Comparison of ENCODE assay signal across 14 mouse cellular contexts in the genomic region with DNA sequence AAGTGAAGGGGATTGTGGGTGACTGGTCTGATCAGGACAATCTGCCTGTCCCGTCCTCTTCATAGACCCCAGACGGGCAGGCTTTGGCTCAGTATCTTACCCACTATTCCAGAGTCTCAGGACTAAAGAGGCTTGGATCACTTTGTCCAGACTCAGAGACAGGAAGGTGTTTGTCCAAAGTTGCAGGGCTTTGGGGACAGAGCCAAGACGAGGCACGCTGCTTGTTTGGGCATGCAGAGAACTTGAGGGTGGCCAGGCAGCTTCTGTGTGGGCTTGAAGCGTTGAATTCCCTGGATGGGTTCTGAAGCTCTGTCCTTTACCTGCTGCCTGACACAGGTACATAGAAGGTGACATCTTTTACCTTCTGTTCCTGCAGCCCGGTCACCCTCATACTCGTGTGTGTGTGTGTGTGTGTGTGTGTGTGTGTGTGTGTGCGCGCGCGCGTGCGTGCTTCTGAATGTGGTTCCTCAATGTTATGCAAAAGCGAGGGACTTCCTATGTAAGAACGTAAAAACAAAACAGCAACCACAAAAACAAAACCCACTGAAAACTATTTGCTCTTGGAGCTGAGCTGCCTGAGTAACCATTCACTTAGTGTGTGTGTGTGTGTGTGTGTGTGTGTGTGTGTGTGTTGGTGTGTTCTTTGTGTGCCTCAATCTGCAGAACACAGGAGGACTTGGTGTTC. TPM values are rescaled to one million over a fixed set of nuclear protein-coding genes. Genes with fewer than 3 reads are reported as not detected.
DNase-seq lines count a peak whose midpoint lies in the region; ATAC-seq and TF ChIP-seq lines count a peak whose summit lies in the region.
"Had no signal": no experiment of that assay in that cellular context is flagged by ENCODE, and none has a peak within 500 bp of the region (broad histone marks: within the 10 kb centered on the region; RNA-seq: fewer than 3 reads in every experiment).

No protein-coding gene starts in this region.

- no peak for DNase-seq in layer of hippocampus, adult 2 months (ENCODE audit: low spot score in 2 of 2)
- DNase-seq in layer of hippocampus, postnatal 25 days (ENCODE audit: extremely low spot score in 1 of 2, low spot score in 1 of 2) = no peak
- DNase-seq in B cell, adult 2 months = peak; percentile 64 to 70
- DNase-seq in brain, embryonic 14.5 days (ENCODE audit: low read depth) = peak; percentile 64
- no peak for DNase-seq in right cerebral cortex, adult 18-20 months
- DNase-seq in urinary bladder, adult 2 months (ENCODE audit: low spot score) = no peak
- DNase-seq: cerebellum, postnatal 14 days; thymus, postnatal 36 days had no signal

- H3K27ac ChIP-seq in layer of hippocampus, adult 2 months = peak overlapping the region; percentile 61
- H3K27ac ChIP-seq: embryonic facial prominence, embryonic 15.5 days; limb, embryonic 15.5 days; midbrain, embryonic 12.5 days had no signal

- no peak for TF ChIP-seq POLR2A in brain, embryonic 14.5 days (IDR thresholded peaks at IDR 0.05; ENCODE audit: borderline replicate concordance, extremely low read depth, insufficient read depth, insufficient read length, poor library complexity, severe bottlenecking)

- no peak overlapping the region for H3K4me3 ChIP-seq in layer of hippocampus, adult 2 months
- H3K4me3 ChIP-seq: embryonic facial prominence, embryonic 15.5 days; hindbrain, embryonic 15.5 days; limb, embryonic 15.5 days; midbrain, embryonic 12.5 days had no signal

- peak; percentile 27; the same call in 1 of the 2 replicates for ATAC-seq in megakaryocyte, adult 5-6 weeks (ENCODE audit: poor library complexity, severe bottlenecking)

- TF ChIP-seq CTCF in layer of hippocampus, adult 2 months (conservative IDR thresholded peaks at IDR 0.05) = no peak
- TF ChIP-seq CTCF in brain, embryonic 14.5 days (IDR thresholded peaks at IDR 0.05; ENCODE audit: borderline replicate concordance, extremely low read depth, insufficient read depth, insufficient read length) = no peak

RNA-seq across cellular contexts. Expression of gene Dnaic2, which starts 24.8 kb away (rescaled TPM):
- 1 to 10 TPM; 1.4 to 1.5 TPM for total RNA-seq in layer of hippocampus, adult 2 months (2021)
- 1 to 10 TPM; 1.4 to 1.9 TPM for total RNA-seq in layer of hippocampus, postnatal 25 days (2021)
- polyA plus RNA-seq in brain, embryonic 14.5 days (2012; rRNA removed) = 2.9 TPM in 2 replicates
- total RNA-seq in megakaryocyte, adult 5-6 weeks (2015) = not detected in 2 replicates
- total RNA-seq in megakaryocyte, adult 5-6 weeks (2017) = not detected in 2 replicates
- polyA plus RNA-seq in urinary bladder, adult 2 months (2012; rRNA removed) = 1.1 and 1.2 TPM in 2 replicates
- total RNA-seq: G1E had no signal
- polyA plus RNA-seq: G1E had no signal

RNA-seq across cellular contexts. Expression of gene Ttyh2, which starts 27.2 kb away (rescaled TPM):
- total RNA-seq in layer of hippocampus, adult 2 months (2021) = 10 to 100 TPM; 24.4 to 27.8 TPM
- 10 to 100 TPM; 28.8 to 34.0 TPM for total RNA-seq in layer of hippocampus, postnatal 25 days (2021)
- 17.8 and 25.4 TPM in 2 replicates for polyA plus RNA-seq in brain, embryonic 14.5 days (2012; rRNA removed)
- total RNA-seq in megakaryocyte, adult 5-6 weeks (2015) = 0.27 and 0.40 TPM in 2 replicates
- 0.73 and 0.88 TPM in 2 replicates for total RNA-seq in megakaryocyte, adult 5-6 weeks (2017)
- 3.7 and 4.7 TPM in 2 replicates for polyA plus RNA-seq in urinary bladder, adult 2 months (2012; rRNA removed)

RNA-seq across cellular contexts. Expression of gene Rpl38, which starts 34.1 kb away (rescaled TPM):
- 100 to 1,000 TPM; 905 to 943 TPM for total RNA-seq in layer of hippocampus, adult 2 months (2021)
- total RNA-seq in layer of hippocampus, postnatal 25 days (2021) = 100 to 1,000 TPM; 761 to 890 TPM
- polyA plus RNA-seq in brain, embryonic 14.5 days (2012; rRNA removed) = 1,736 and 1,742 TPM in 2 replicates
- 716 and 867 TPM in 2 replicates for total RNA-seq in megakaryocyte, adult 5-6 weeks (2015)
- total RNA-seq in megakaryocyte, adult 5-6 weeks (2017) = 2,870 and 3,242 TPM in 2 replicates
- polyA plus RNA-seq in urinary bladder, adult 2 months (2012; rRNA removed) = 2,406 and 2,749 TPM in 2 replicates

Comparison
In these comparisons a context has a peak if more than half of its experiments do, and no peak if none do; other contexts are left out.
1. DNase-seq: peak in B cell, adult 2 months (2 of 2) and brain, embryonic 14.5 days (single experiment); none in layer of hippocampus, adult 2 months (0 of 2), layer of hippocampus, postnatal 25 days (0 of 2), right cerebral cortex, adult 18-20 months (single experiment) and urinary bladder, adult 2 months (single experiment).
2. RNA of gene Ttyh2, which starts 27.2 kb away (total RNA-seq): 28.8 to 34.0 TPM in layer of hippocampus, postnatal 25 days and 24.4 to 27.8 TPM in layer of hippocampus, adult 2 months; 0.27 to 0.88 TPM in megakaryocyte, adult 5-6 weeks; every median in the first group is over 10 times any median in the second.